Mouse (Mus musculus): ENCODE results near the gene Prkce. TPM values are rescaled to one million over a fixed set of nuclear protein-coding genes. Genes with fewer than 3 reads are reported as not detected.
A peak's percentile ranks its signal among the peaks of the same experiment; 100 is the strongest.

Prkce gene
- polyA plus RNA-seq, 1 experiment from 2014 or later = 2.0 TPM

DNA sequence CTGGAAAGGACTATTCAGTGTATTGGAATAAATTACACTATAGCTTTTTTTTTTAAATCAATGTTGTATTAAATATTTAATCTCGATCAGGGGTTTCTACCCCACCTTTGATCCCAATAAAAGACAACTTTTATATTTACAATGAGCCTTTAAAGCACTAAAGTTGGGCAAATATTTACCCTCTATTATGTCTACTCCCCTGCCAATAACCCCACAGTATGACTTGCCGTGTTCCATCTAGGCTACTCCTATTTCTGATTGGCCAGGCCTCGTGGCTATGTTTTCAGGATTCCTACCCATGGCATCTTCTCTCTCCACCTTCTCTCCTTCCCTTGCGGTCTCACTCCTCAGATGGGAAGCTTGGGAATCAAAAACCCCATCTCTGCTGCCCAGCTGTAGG lies 108.8 kb downstream of the Prkce start:
- H3K27me3 ChIP-seq (ENCODE audit: insufficient read depth, low read length) = no peaks in the 10 kb centered on the region
- TF ChIP-seq EP300 (IDR thresholded peaks at IDR 0.05; ENCODE audit: low read depth) (no peak), CTCF (IDR thresholded peaks at IDR 0.05; ENCODE audit: low read depth) (no peak)
- H3K27ac ChIP-seq (ENCODE audit: low read depth) = no peak overlapping the region
- no peak overlapping the region for H3K9ac ChIP-seq (replicated peaks)
- no peak overlapping the region for H3K4me3 ChIP-seq (ENCODE audit: low read depth, low read length)
- H3K9me3 ChIP-seq (ENCODE audit: low read length) = no peaks in the 10 kb centered on the region
- H3K4me1 ChIP-seq (ENCODE audit: insufficient read depth) = peaks cover 6% of the 10 kb centered on the region
- ATAC-seq = no peak
- H3K4me2 ChIP-seq (ENCODE audit: low read depth, low read length) = no peak overlapping the region
- 77% methylated on average over 4 of the region's 4 CpGs for WGBS (ENCODE audit: insufficient replicate concordance)
- no peak for DNase-seq
- H3K36me3 ChIP-seq (replicated peaks; ENCODE audit: insufficient read depth, low read length) = no peaks in the 10 kb centered on the region

DNA sequence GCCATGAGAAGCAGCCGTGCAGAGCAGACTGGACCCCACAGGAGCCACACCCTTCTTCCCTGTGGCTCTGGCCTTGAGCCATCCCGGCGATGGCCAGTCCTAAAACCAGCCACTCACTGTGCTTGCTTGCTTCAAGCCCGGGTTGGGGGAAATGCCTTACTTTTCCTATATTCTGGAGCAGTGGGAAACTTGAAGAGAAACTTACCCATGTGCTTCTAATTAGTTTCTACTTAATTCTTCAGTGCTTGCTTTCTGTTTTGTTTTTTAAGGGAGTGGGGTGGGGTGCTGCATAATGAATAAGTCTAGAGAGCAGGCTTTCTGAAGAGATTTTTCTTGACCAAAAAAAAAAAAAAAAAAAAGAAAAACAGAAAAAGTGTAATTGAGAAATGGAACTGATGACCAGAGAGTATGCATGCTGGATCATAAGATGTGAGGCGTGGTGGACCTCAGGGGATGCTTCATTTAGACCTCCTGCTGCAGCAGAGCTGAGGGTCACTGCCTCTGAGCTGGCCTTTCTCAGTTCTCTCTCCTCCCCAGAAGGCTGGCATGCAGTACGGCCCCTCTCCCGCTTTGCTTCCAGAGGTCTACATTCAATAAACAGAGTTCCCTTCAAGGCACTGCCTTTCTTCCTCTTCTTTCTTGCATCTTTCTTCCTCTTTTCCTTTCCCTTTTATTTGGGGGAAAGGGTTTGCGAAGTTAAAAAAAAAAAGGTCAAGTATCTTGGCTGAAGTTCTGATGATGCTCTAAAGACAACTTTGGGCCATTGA lies 109.6 kb downstream of the Prkce start:
- H3K4me2 ChIP-seq (ENCODE audit: low read depth, low read length) = no peak overlapping the region
- WGBS (ENCODE audit: insufficient replicate concordance) = 57% methylated on average over 8 of the region's 8 CpGs
- ATAC-seq = no peak
- DNase-seq = no peak
- no peaks in the 10 kb centered on the region for H3K27me3 ChIP-seq (ENCODE audit: insufficient read depth, low read length)
- no peak overlapping the region for H3K4me3 ChIP-seq (ENCODE audit: low read depth, low read length)
- no peak for TF ChIP-seq EP300 (IDR thresholded peaks at IDR 0.05; ENCODE audit: low read depth)
- no peak for TF ChIP-seq CTCF (IDR thresholded peaks at IDR 0.05; ENCODE audit: low read depth)
- no peaks in the 10 kb centered on the region for H3K36me3 ChIP-seq (replicated peaks; ENCODE audit: insufficient read depth, low read length)
- H3K9me3 ChIP-seq (ENCODE audit: low read length) = no peaks in the 10 kb centered on the region
- H3K4me1 ChIP-seq (ENCODE audit: insufficient read depth) = peaks cover 6% of the 10 kb centered on the region
- no peak overlapping the region for H3K27ac ChIP-seq (ENCODE audit: low read depth)
- H3K9ac ChIP-seq (replicated peaks) = no peak overlapping the region

DNA sequence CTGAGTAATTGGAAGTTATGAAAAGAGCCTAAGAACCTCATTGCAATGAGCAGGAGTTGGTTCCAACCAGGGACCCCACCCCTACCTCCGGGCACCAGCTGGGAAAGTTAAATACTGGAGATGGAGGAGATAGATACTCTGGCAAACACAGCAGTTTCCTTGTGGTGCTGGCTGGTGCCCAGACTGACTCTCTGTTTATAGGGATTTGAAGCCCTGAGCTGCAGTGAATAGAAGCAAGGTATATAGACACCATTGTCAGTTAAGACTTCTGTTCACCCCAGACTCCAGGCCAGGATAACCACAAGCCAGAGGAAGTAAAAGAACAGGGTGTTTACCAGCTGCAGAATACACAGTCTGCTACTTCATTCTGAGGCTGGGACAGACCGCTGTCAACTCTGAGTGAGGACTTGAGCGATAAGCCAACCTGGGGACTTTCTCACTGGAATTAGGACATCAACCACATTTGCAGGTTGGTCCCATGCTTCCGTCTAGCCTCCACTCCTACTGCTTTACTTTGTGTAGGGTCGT lies 110.5 kb downstream of the Prkce start:
- H3K4me2 ChIP-seq (ENCODE audit: low read depth, low read length) = no peak overlapping the region
- H3K27ac ChIP-seq (ENCODE audit: low read depth) = no peak overlapping the region
- TF ChIP-seq CTCF (IDR thresholded peaks at IDR 0.05; ENCODE audit: low read depth) (no peak), EP300 (IDR thresholded peaks at IDR 0.05; ENCODE audit: low read depth) (no peak)
- no peak for ATAC-seq
- H3K9me3 ChIP-seq (ENCODE audit: low read length) = no peaks in the 10 kb centered on the region
- no peaks in the 10 kb centered on the region for H3K27me3 ChIP-seq (ENCODE audit: insufficient read depth, low read length)
- H3K36me3 ChIP-seq (replicated peaks; ENCODE audit: insufficient read depth, low read length) = no peaks in the 10 kb centered on the region
- H3K4me1 ChIP-seq (ENCODE audit: insufficient read depth) = peaks cover 6% of the 10 kb centered on the region
- H3K4me3 ChIP-seq (ENCODE audit: low read depth, low read length) = no peak overlapping the region
- WGBS (ENCODE audit: insufficient replicate concordance) = 25% methylated on average over 5 of the region's 5 CpGs
- no peak overlapping the region for H3K9ac ChIP-seq (replicated peaks)
- DNase-seq = no peak

DNA sequence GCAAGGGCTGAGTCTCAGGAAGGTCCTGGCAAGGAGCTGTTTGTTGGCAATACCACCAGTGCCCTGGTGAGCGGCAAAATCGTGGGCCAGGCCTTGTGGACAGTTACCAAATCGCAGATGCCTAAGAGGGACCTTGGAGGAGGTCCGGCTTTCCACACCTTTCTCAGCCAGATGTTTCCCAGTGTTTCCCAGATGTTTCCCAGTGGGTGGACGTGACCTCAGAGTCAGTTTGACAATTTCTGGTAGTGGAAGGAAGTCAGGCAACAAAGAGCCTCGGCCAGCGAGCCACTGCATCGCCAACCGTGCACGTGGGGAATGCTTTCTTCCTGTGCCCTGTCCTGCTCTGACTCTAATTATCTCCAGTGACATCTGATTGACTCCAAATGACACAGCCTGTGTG lies 112.2 kb downstream of the Prkce start:
- H3K4me2 ChIP-seq (ENCODE audit: low read depth, low read length) = no peak overlapping the region
- WGBS (ENCODE audit: insufficient replicate concordance) = 52% methylated on average over 10 of the region's 10 CpGs
- DNase-seq = no peak
- H3K27me3 ChIP-seq (ENCODE audit: insufficient read depth, low read length) = no peaks in the 10 kb centered on the region
- peaks cover 9% of the 10 kb centered on the region for H3K4me1 ChIP-seq (ENCODE audit: insufficient read depth)
- no peaks in the 10 kb centered on the region for H3K9me3 ChIP-seq (ENCODE audit: low read length)
- no peak for TF ChIP-seq EP300 (IDR thresholded peaks at IDR 0.05; ENCODE audit: low read depth)
- TF ChIP-seq CTCF (IDR thresholded peaks at IDR 0.05; ENCODE audit: low read depth) = no peak
- no peak overlapping the region for H3K9ac ChIP-seq (replicated peaks)
- H3K4me3 ChIP-seq (ENCODE audit: low read depth, low read length) = no peak overlapping the region
- H3K36me3 ChIP-seq (replicated peaks; ENCODE audit: insufficient read depth, low read length) = no peaks in the 10 kb centered on the region
- no peak for ATAC-seq
- H3K27ac ChIP-seq (ENCODE audit: low read depth) = no peak overlapping the region

DNA sequence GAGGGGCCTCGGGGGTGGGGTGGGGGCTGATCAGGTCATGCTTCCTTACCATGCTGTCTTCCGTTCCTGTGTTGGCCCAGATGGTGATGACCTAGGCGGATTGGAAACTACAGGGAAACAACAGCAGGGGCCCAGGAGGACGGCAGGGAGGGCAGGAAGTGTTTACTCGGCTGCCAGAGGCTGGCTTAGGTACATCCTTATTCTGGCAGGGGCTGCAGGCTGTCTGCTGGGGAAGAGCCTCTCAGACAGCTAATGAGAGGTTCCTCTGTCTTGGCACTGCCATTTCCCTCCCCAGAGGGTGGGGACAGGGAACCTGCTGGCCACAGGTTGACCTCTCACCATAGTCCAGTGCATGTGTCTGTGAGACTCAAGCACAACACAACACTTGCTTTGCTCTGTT lies 116.2 kb downstream of the Prkce start:
- no peak for TF ChIP-seq EP300 (IDR thresholded peaks at IDR 0.05; ENCODE audit: low read depth)
- TF ChIP-seq CTCF (IDR thresholded peaks at IDR 0.05; ENCODE audit: low read depth) = no peak
- Histone ChIP-seq H3K27me3 (ENCODE audit: insufficient read depth, low read length) (no peaks in the 10 kb centered on the region), H3K4me1 (ENCODE audit: insufficient read depth) (peaks cover 16% of the 10 kb centered on the region), H3K4me3 (ENCODE audit: low read depth, low read length) (no peak overlapping the region), H3K4me2 (ENCODE audit: low read depth, low read length) (no peak overlapping the region), H3K9ac (replicated peaks) (no peak overlapping the region), H3K36me3 (replicated peaks; ENCODE audit: insufficient read depth, low read length) (no peaks in the 10 kb centered on the region), H3K9me3 (ENCODE audit: low read length) (no peaks in the 10 kb centered on the region), H3K27ac (ENCODE audit: low read depth) (peak overlapping the region; percentile 37; the same call in 1 of the 2 replicates)
- ATAC-seq = peak; percentile 53
- peak; percentile 27 for DNase-seq
- WGBS (ENCODE audit: insufficient replicate concordance) = 27% methylated on average over 5 of the region's 5 CpGs

DNA sequence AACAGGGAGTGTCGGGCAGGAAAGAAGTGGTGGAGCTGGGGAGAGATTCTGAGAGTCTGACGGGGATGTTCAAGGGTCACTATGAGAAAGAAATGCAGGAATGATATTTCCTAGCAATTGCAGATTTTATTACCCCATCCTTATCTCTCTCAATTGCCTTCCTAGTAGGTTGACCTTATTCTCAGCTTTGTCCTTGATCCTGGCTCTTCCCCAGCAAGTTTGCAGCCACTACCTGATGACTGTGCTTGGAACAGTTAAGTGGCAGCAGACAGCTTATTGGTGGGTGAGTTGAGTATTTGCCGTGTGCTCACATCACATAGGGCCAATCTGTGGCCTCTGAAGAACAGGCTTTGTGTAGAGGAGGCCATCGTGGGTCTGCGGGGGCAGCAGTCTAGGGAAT lies 117.5 kb downstream of the Prkce start:
- Histone ChIP-seq H3K4me3 (ENCODE audit: low read depth, low read length) (no peak overlapping the region), H3K4me1 (ENCODE audit: insufficient read depth) (peaks cover 16% of the 10 kb centered on the region), H3K9ac (replicated peaks) (no peak overlapping the region), H3K36me3 (replicated peaks; ENCODE audit: insufficient read depth, low read length) (no peaks in the 10 kb centered on the region), H3K4me2 (ENCODE audit: low read depth, low read length) (no peak overlapping the region), H3K27me3 (ENCODE audit: insufficient read depth, low read length) (no peaks in the 10 kb centered on the region), H3K9me3 (ENCODE audit: low read length) (no peaks in the 10 kb centered on the region), H3K27ac (ENCODE audit: low read depth) (no peak overlapping the region)
- TF ChIP-seq EP300 (IDR thresholded peaks at IDR 0.05; ENCODE audit: low read depth) (no peak), CTCF (IDR thresholded peaks at IDR 0.05; ENCODE audit: low read depth) (no peak)
- no peak for ATAC-seq
- no peak for DNase-seq
- WGBS (ENCODE audit: insufficient replicate concordance) = 84% methylated on average over 5 of the region's 5 CpGs
